Mouse (Mus musculus): ENCODE data around the gene Psmd13. TPM values are rescaled to one million over a fixed set of nuclear protein-coding genes. Genes with fewer than 3 reads are reported as not detected.
A peak's percentile ranks its signal among the peaks of the same experiment; 100 is the strongest.

The Psmd13 gene
- polyA plus RNA-seq, 1 experiment from 2014 or later, result 252 TPM

DNA sequence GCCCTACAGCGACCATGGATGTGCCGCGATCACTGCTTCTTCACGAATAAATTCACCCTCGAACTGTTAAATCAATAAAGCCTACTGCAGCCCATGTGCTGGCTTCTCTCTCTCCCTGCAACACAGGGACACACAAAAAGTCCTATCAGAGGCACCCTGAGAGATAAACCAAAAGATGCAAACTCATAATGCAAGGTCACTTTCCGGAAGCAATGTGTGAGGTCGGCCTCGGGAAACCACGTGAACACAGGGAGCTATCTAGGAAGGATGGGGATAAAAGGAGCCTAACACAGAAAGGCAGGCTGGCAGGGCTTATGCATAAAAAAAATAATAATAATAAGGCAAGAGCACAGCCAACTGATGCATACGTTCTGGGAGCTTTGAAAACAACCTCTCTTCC lies 35.1 kb upstream of the Psmd13 start:
- H3K9me3 ChIP-seq, result no peaks in the 10 kb centered on the region
- H3K36me3 ChIP-seq, result peaks cover 3% of the 10 kb centered on the region
- no peak overlapping the region for H3K4me3 ChIP-seq
- H3K9ac ChIP-seq, result no peak overlapping the region
- no peak for ATAC-seq (ENCODE audit: borderline replicate concordance, extremely low read depth, low FRiP score, low TSS enrichment)
- peaks cover 17% of the 10 kb centered on the region for H3K4me1 ChIP-seq
- peaks cover 12% of the 10 kb centered on the region for H3K27me3 ChIP-seq
- WGBS, result 72% methylated on average over 10 of the region's 10 CpGs
- no peak overlapping the region for H3K27ac ChIP-seq
- no peak overlapping the region for H3K4me2 ChIP-seq

DNA sequence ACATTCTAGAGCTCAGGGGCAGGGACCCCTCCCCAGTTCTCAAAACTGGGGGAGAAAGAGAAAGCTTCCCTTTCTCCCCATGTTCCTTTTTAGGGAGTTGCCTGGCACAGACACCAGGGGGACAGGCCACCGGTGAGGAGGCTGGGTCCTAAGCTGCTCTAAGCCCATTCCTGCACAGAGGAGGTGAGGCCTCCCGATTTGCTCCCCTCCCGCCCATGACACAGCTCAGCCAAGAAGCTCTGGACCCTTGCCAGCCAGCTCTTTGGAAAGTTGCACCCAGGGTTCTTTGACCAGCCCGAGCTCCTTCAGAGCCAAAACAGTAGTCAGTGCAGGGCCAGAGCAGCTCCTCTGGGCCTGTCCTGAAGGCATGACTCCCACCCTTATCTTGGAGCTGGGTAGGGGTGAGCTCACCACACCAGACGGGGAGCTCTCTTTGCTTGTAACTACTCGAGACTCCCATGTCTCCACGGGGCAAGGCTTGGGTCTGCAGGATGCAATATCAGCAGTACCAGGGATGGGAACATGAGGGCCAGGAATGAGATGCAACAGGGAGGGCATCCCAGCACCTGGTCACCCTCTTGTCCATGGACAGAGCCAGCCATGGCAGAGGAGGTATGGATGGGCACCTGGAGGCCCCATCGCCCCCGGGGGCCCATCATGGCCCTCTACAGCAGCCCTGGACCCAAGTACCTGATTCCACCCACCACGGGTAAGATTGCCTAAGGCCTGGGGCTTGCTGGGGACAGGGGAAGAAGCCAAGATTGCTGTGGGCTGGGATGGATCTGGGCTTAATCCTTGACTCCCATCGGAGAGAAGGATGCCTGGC lies 33.8 kb upstream of the Psmd13 start, which contains the start of gene Odf3:
TSS of gene Odf3 (plus strand) at position 51 of the 826 bp plus-strand sequence.
- Histone ChIP-seq H3K9ac (no peak within 1 kb of the TSS), H3K36me3 (peaks cover 16% of the 10 kb centered on the region), H3K4me3 (no peak within 1 kb of the TSS), H3K4me2 (no peak within 1 kb of the TSS), H3K27ac (no peak within 1 kb of the TSS), H3K9me3 (no peaks in the 10 kb centered on the region), H3K4me1 (peaks cover 15% of the 10 kb centered on the region), H3K27me3 (peaks cover 3% of the 10 kb centered on the region; the same call in 1 of the 2 replicates)
- 49% methylated on average over 11 of the region's 11 CpGs for WGBS
- no peak; the same call in 1 of the 2 replicates for ATAC-seq (ENCODE audit: borderline replicate concordance, extremely low read depth, low FRiP score, low TSS enrichment)

DNA sequence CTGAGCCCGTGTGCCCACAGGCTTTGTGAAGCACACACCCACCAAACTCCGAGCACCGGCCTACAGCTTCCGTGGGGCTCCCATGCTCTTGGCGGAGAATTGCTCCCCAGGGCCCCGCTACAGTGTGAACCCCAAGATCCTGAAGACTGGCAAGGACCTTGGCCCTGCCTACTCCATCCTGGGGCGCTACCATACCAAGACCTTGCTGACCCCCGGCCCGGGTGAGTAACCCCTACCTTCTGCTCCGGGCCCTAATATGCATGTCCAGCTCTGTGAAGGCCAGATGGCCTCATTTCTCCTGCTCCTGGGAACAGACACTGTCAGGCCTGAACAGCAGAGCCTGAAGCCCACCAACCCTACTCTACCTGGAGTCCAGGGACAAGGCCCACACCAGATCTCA lies 33.2 kb upstream of the Psmd13 start:
- H3K9ac ChIP-seq, result no peak overlapping the region
- no peaks in the 10 kb centered on the region for H3K9me3 ChIP-seq
- H3K4me3 ChIP-seq, result no peak overlapping the region
- H3K4me2 ChIP-seq, result no peak overlapping the region
- H3K27me3 ChIP-seq, result no peaks in the 10 kb centered on the region
- peaks cover 22% of the 10 kb centered on the region for H3K36me3 ChIP-seq
- peaks cover 15% of the 10 kb centered on the region for H3K4me1 ChIP-seq
- no peak overlapping the region for H3K27ac ChIP-seq
- ATAC-seq (ENCODE audit: borderline replicate concordance, extremely low read depth, low FRiP score, low TSS enrichment), result no peak
- 89% methylated on average over 10 of the region's 10 CpGs for WGBS

DNA sequence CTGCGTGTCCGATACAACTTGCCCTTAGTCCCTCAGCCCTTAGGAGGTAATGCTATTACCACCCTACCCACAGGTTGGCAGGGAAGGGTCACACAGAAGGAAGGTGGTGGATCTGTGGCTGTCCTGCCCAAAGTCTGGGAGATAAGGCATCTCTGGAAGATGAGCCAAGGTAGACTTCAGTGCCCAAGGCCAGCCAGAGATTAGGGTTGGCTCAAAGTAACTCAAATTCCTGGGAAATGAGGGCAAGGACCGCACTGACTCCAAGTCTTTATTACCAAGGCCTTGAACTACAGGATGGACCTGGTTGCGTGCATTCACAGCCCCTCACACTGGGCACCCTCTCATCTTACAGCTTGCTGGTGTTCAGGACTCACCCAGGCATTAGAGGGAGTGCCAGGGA lies 29.9 kb upstream of the Psmd13 start:
- peaks cover 19% of the 10 kb centered on the region for H3K4me1 ChIP-seq
- no peaks in the 10 kb centered on the region for H3K27me3 ChIP-seq
- H3K4me3 ChIP-seq, result no peak overlapping the region
- no peak for ATAC-seq (ENCODE audit: borderline replicate concordance, extremely low read depth, low FRiP score, low TSS enrichment)
- H3K9ac ChIP-seq, result no peak overlapping the region
- no peaks in the 10 kb centered on the region for H3K9me3 ChIP-seq
- WGBS, result 92% methylated on average over 4 of the region's 4 CpGs
- peaks cover 32% of the 10 kb centered on the region for H3K36me3 ChIP-seq
- H3K4me2 ChIP-seq, result no peak overlapping the region
- H3K27ac ChIP-seq, result no peak overlapping the region

GRCm38 (mm10) chr7:140853386-140853785 lies 28.4 kb upstream of the Psmd13 start:
- Histone ChIP-seq H3K4me1 (peaks cover 18% of the 10 kb centered on the region), H3K27ac (no peak overlapping the region), H3K4me3 (no peak overlapping the region), H3K9me3 (no peaks in the 10 kb centered on the region), H3K27me3 (no peaks in the 10 kb centered on the region), H3K9ac (no peak overlapping the region), H3K36me3 (peaks cover 32% of the 10 kb centered on the region), H3K4me2 (no peak overlapping the region)
- no peak for ATAC-seq (ENCODE audit: borderline replicate concordance, extremely low read depth, low FRiP score, low TSS enrichment)
- 86% methylated on average over 9 of the region's 9 CpGs for WGBS

- Histone ChIP-seq H3K9me3 (no peaks in the 10 kb centered on the region), H3K36me3 (peaks cover 38% of the 10 kb centered on the region), H3K9ac (no peak overlapping the region), H3K4me3 (no peak overlapping the region), H3K4me2 (no peak overlapping the region), H3K27me3 (no peaks in the 10 kb centered on the region), H3K27ac (no peak overlapping the region), H3K4me1 (peaks cover 25% of the 10 kb centered on the region)
- WGBS, result 86% methylated on average over 18 of the region's 18 CpGs
- ATAC-seq (ENCODE audit: borderline replicate concordance, extremely low read depth, low FRiP score, low TSS enrichment), result no peak
Measured at GRCm38 (mm10) chr7:140854483-140854882, 27.3 kb upstream of the Psmd13 start.

DNA sequence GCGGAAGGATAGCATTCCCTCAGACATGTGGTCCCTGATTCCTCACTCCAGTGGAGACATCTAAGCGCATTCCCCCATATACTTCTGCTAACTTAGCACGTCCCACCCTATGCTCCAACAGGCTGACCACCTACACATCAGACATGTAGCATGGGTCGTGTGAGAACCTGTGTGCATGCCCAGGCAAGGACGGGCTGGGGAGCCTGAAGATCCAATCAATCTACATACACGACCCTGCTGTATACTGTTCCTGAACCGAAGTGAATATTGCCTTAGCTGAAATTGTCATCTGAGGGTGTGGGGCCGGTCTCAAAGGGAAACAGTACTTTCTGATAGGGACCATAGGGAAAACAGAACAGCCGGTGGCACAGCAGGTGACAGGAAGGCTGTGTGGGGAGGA lies 26.6 kb upstream of the Psmd13 start:
- Histone ChIP-seq H3K9me3 (no peaks in the 10 kb centered on the region), H3K4me3 (peak overlapping the region; percentile 68), H3K27ac (peak overlapping the region; percentile 92; the same call in 1 of the 2 replicates), H3K9ac (peak overlapping the region; percentile 74), H3K27me3 (no peaks in the 10 kb centered on the region), H3K4me2 (peak overlapping the region; percentile 95), H3K36me3 (peaks cover 41% of the 10 kb centered on the region), H3K4me1 (peaks cover 25% of the 10 kb centered on the region)
- WGBS, result 67% methylated on average over 9 of the region's 9 CpGs
- no peak for ATAC-seq (ENCODE audit: borderline replicate concordance, extremely low read depth, low FRiP score, low TSS enrichment)

- H3K4me2 ChIP-seq, result peak within 1 kb of the TSS; percentile 95
- H3K9me3 ChIP-seq, result no peaks in the 10 kb centered on the region
Measured at GRCm38 (mm10) chr7:140855860-140856784, 25.6 kb upstream of the Psmd13 start, which contains the start of gene Gm45785. TSS of gene Gm45785 (minus strand) at chr7:140856331.

GRCm38 (mm10) chr7:140856785-140857549 lies 24.8 kb upstream of the Psmd13 start, which contains the start of gene Ric8a:
TSS of gene Ric8a (plus strand) at chr7:140856957.
- Histone ChIP-seq H3K27me3 (no peaks in the 10 kb centered on the region), H3K27ac (peak within 1 kb of the TSS; percentile 92), H3K9me3 (no peaks in the 10 kb centered on the region), H3K4me3 (peak within 1 kb of the TSS; percentile 68), H3K4me1 (peaks cover 25% of the 10 kb centered on the region), H3K4me2 (peak within 1 kb of the TSS; percentile 95), H3K36me3 (peaks cover 53% of the 10 kb centered on the region), H3K9ac (peak within 1 kb of the TSS; percentile 74)
- WGBS, result under 1% methylated on average over 49 of the region's 50 CpGs
- peak; percentile 75 for ATAC-seq (ENCODE audit: borderline replicate concordance, extremely low read depth, low FRiP score, low TSS enrichment)

More at GRCm38 (mm10) chr7:140855860-140856784, 25.6 kb upstream of the Psmd13 start, which contains the start of gene Gm45785:
- under 1% methylated on average over 51 of the region's 51 CpGs for WGBS
- H3K9ac ChIP-seq, result peak within 1 kb of the TSS; percentile 74
- peak within 1 kb of the TSS; percentile 68 for H3K4me3 ChIP-seq
- peak; percentile 77; the same call in 1 of the 2 replicates for ATAC-seq (ENCODE audit: borderline replicate concordance, extremely low read depth, low FRiP score, low TSS enrichment)
- peaks cover 25% of the 10 kb centered on the region for H3K4me1 ChIP-seq
- H3K27ac ChIP-seq, result peak within 1 kb of the TSS; percentile 92
- H3K27me3 ChIP-seq, result no peaks in the 10 kb centered on the region
- H3K36me3 ChIP-seq, result peaks cover 50% of the 10 kb centered on the region

GRCm38 (mm10) chr7:140857550-140858505 lies 23.9 kb upstream of the Psmd13 start, which contains the start of gene Bet1l:
TSS of gene Bet1l (minus strand) at chr7:140857577.
- peak; percentile 28 for ATAC-seq (ENCODE audit: borderline replicate concordance, extremely low read depth, low FRiP score, low TSS enrichment)
- peak within 1 kb of the TSS; percentile 92 for H3K27ac ChIP-seq
- no peaks in the 10 kb centered on the region for H3K27me3 ChIP-seq
- no peaks in the 10 kb centered on the region for H3K9me3 ChIP-seq
- H3K4me3 ChIP-seq, result peak within 1 kb of the TSS; percentile 68
- peaks cover 53% of the 10 kb centered on the region for H3K36me3 ChIP-seq
- H3K4me1 ChIP-seq, result peaks cover 25% of the 10 kb centered on the region
- peak within 1 kb of the TSS; percentile 95 for H3K4me2 ChIP-seq
- 32% methylated on average over 40 of the region's 40 CpGs for WGBS
- peak within 1 kb of the TSS; percentile 74 for H3K9ac ChIP-seq
